Mouse (Mus musculus) liver, postnatal 0 days (tissue): ENCODE data around the gene Slc38a4. TPM values are rescaled to one million over a fixed set of nuclear protein-coding genes. Genes with fewer than 3 reads are reported as not detected.

Experiments
- ATAC-seq: fragments of 200-750 bp; cut with Nextera tagmentation; 2 replicates; pipeline ENCODE4 v1.8.0; 2017; ENCODE audit warnings: mild to moderate bottlenecking, moderate library complexity
- DNase-seq: peaks from one replicate; pipeline ENCODE4 v3.0.0-alpha.2; 2016
- H3K27ac ChIP-seq: fragments of 300-500 bp; sonication (generic); 2 replicates; pipeline ENCODE4 v1.5.1; 2014; ENCODE audit warnings: antibody characterized with exemption, moderate library complexity, mild to moderate bottlenecking, low read depth
- H3K27me3 ChIP-seq: fragments of 300-500 bp; sonication (generic); 2 replicates; pipeline ENCODE4 v1.6.1; 2014; ENCODE audit warnings: low read length, control low read depth, mixed read lengths; ENCODE audit not compliant: insufficient read depth
- H3K36me3 ChIP-seq: fragments of 300-500 bp; sonication (generic); replicated peaks from 2 replicates; pipeline ENCODE4 v1.6.1; 2014; ENCODE audit warnings: mild to moderate bottlenecking, control low read depth, low read length, moderate library complexity, mixed read lengths; ENCODE audit not compliant: insufficient read depth
- H3K4me1 ChIP-seq: fragments of 300-500 bp; sonication (generic); 2 replicates; pipeline ENCODE4 v1.6.1; 2014; ENCODE audit warnings: antibody characterized with exemption, mild to moderate bottlenecking, control low read depth; ENCODE audit not compliant: insufficient read depth
- H3K4me2 ChIP-seq: fragments of 300-500 bp; sonication (generic); 2 replicates; pipeline ENCODE4 v1.6.1; 2014; ENCODE audit warnings: low read depth, mild to moderate bottlenecking, low read length, moderate library complexity, mixed read lengths
- H3K4me3 ChIP-seq: fragments of 300-500 bp; sonication (generic); 2 replicates; pipeline ENCODE4 v1.5.1; 2014; ENCODE audit warnings: low read depth, low read length
- H3K9ac ChIP-seq: fragments of 300-500 bp; sonication (generic); replicated peaks from 2 replicates; pipeline ENCODE4 v1.6.1; 2014; ENCODE audit warnings: mild to moderate bottlenecking, moderate library complexity
- H3K9me3 ChIP-seq: fragments of 300-500 bp; sonication (generic); 2 replicates; pipeline ENCODE4 v1.6.1; 2016; ENCODE audit warnings: mild to moderate bottlenecking, control low read depth, low read length, mixed read lengths
- CTCF ChIP-seq: sonication (generic); IDR thresholded peaks from 2 replicates; pipeline ENCODE4 v1.5.1; 2016; ENCODE audit warnings: antibody characterized with exemption, low read depth
- EP300 ChIP-seq: IDR thresholded peaks from 2 replicates; pipeline ENCODE4 v1.6.1; 2016; ENCODE audit warnings: antibody characterized with exemption, low read depth, mild to moderate bottlenecking
- WGBS: fragments of 180-500 bp; shearing (Covaris S2); extraction: QIAGEN DNeasy Blood & Tissue Kit; methylation state at CpG from one replicate; pipeline ENCODE4 v1.1.7; 2014; ENCODE audit not compliant: insufficient replicate concordance; 5-methylcytosine and 5-hydroxymethylcytosine counted together
- polyA plus RNA-seq: library from polyadenylated mRNA; unstranded; fragments of >200 nt; fragmentation: Nextera tagmentation; extraction: Ambion mirVana; gene quantifications from 2 replicates; pipeline ENCODE4 v1.2.1, GENCODE M21; 2015

The Slc38a4 gene
- polyA plus RNA-seq: 295 and 302 TPM in 2 replicates

- Histone ChIP-seq H3K4me3 (peak within 1 kb of the TSS; percentile 49), H3K9ac (peak within 1 kb of the TSS; percentile 64), H3K4me1 (peaks cover 10% of the 10 kb centered on the region), H3K36me3 (no peaks in the 10 kb centered on the region), H3K4me2 (peak within 1 kb of the TSS; percentile 58), H3K9me3 (peaks cover 6% of the 10 kb centered on the region), H3K27me3 (0 out of 2 replicates have a peak, but pooled peaks cover 5% of the 10 kb centered on the region), H3K27ac (peak within 1 kb of the TSS; percentile 73)
- DNase-seq (peak; percentile 33), ATAC-seq (peak; percentile 22)
- TF ChIP-seq EP300 (no peak), CTCF (0 out of 2 replicates have a peak, but pooled peaks have one; percentile 5)
- WGBS: 59% methylated on average over 9 of the region's 9 CpGs
Observed at GRCm38 (mm10) chr15:97055794-97056193, at the start of gene Slc38a4. Slc38a4 (minus strand) TSS chr15:97055956.

- Histone ChIP-seq H3K9me3 (no peaks in the 10 kb centered on the region), H3K4me1 (peaks cover 8% of the 10 kb centered on the region), H3K4me3 (no peak overlapping the region), H3K36me3 (no peaks in the 10 kb centered on the region), H3K4me2 (no peak overlapping the region), H3K27ac (no peak overlapping the region), H3K27me3 (no peaks in the 10 kb centered on the region), H3K9ac (no peak overlapping the region)
- 40% methylated on average over 3 of the region's 3 CpGs for WGBS
- DNase-seq (no peak), ATAC-seq (no peak)
- no peak for TF ChIP-seq EP300
- TF ChIP-seq CTCF: no peak
Observed at GRCm38 (mm10) chr15:97104889-97105391, 49.2 kb upstream of the Slc38a4 start.

- Histone ChIP-seq H3K9me3 (no peaks in the 10 kb centered on the region), H3K4me3 (no peak overlapping the region), H3K9ac (no peak overlapping the region), H3K36me3 (no peaks in the 10 kb centered on the region), H3K27me3 (no peaks in the 10 kb centered on the region), H3K4me1 (peaks cover 8% of the 10 kb centered on the region), H3K4me2 (no peak overlapping the region), H3K27ac (no peak overlapping the region)
- no peak for ATAC-seq
- WGBS: 69% methylated on average over 3 of the region's 3 CpGs
- no peak for TF ChIP-seq CTCF
- TF ChIP-seq EP300: no peak
- DNase-seq: no peak
Observed at GRCm38 (mm10) chr15:97104048-97104447, 48.3 kb upstream of the Slc38a4 start.

GRCm38 (mm10) chr15:97102811-97103210, 47.1 kb upstream of the Slc38a4 start:
- no peak overlapping the region for H3K4me3 ChIP-seq
- H3K27me3 ChIP-seq: no peaks in the 10 kb centered on the region
- no peak overlapping the region for H3K4me2 ChIP-seq
- H3K27ac ChIP-seq: no peak overlapping the region
- ATAC-seq (no peak), DNase-seq (no peak)
- no peaks in the 10 kb centered on the region for H3K9me3 ChIP-seq
- H3K9ac ChIP-seq: no peak overlapping the region
- no peaks in the 10 kb centered on the region for H3K36me3 ChIP-seq
- TF ChIP-seq CTCF: no peak
- no peak for TF ChIP-seq EP300
- 62% methylated on average over 10 of the region's 10 CpGs for WGBS
- H3K4me1 ChIP-seq: peaks cover 8% of the 10 kb centered on the region

- Histone ChIP-seq H3K4me2 (no peak overlapping the region), H3K9me3 (no peaks in the 10 kb centered on the region), H3K27ac (no peak overlapping the region), H3K27me3 (no peaks in the 10 kb centered on the region), H3K4me3 (no peak overlapping the region), H3K9ac (no peak overlapping the region), H3K36me3 (no peaks in the 10 kb centered on the region), H3K4me1 (peaks cover 8% of the 10 kb centered on the region)
- 85% methylated on average over 5 of the region's 5 CpGs for WGBS
- no peak for DNase-seq
- no peak for ATAC-seq
- TF ChIP-seq CTCF: no peak
- TF ChIP-seq EP300: no peak
Observed at GRCm38 (mm10) chr15:97102181-97102580, 46.4 kb upstream of the Slc38a4 start.

- ATAC-seq (no peak), DNase-seq (no peak)
- WGBS: 88% methylated on average over 10 of the region's 10 CpGs
Observed at GRCm38 (mm10) chr15:97099101-97099500, 43.3 kb upstream of the Slc38a4 start.

More at GRCm38 (mm10) chr15:97099101-97099500, 43.3 kb upstream of the Slc38a4 start:
- H3K9ac ChIP-seq: no peak overlapping the region
- no peaks in the 10 kb centered on the region for H3K27me3 ChIP-seq
- no peak overlapping the region for H3K4me3 ChIP-seq
- no peaks in the 10 kb centered on the region for H3K9me3 ChIP-seq
- H3K27ac ChIP-seq: no peak overlapping the region
- no peak for TF ChIP-seq CTCF
- no peak for TF ChIP-seq EP300
- H3K4me1 ChIP-seq: no peaks in the 10 kb centered on the region
- no peak overlapping the region for H3K4me2 ChIP-seq
- H3K36me3 ChIP-seq: no peaks in the 10 kb centered on the region
